Comparison of ENCODE assay signal across 14 mouse cellular contexts in genomic region chr6:52252775-52253376, GRCm38 (mm10). TPM values are rescaled to one million over a fixed set of nuclear protein-coding genes. Genes with fewer than 3 reads are reported as not detected.
DNase-seq lines count a peak whose midpoint lies in the region; ATAC-seq and TF ChIP-seq lines count a peak whose summit lies in the region.
"Had no signal": no experiment of that assay in that cellular context is flagged by ENCODE, and none has a peak within 500 bp of the region (broad histone marks: within the 10 kb centered on the region; RNA-seq: fewer than 3 reads in every experiment).

No protein-coding gene starts in this region.

- WGBS in liver, embryonic 13.5 days (ENCODE audit: insufficient replicate concordance), result 2% methylated on average over 35 of the region's 35 CpGs
- 2% methylated on average over 35 of the region's 35 CpGs for WGBS in liver, postnatal 0 days (ENCODE audit: insufficient replicate concordance)
- WGBS in neural tube, embryonic 14.5 days, result 1% methylated on average over 35 of the region's 35 CpGs

- H3K9ac ChIP-seq in liver, embryonic 13.5 days, result no peak overlapping the region
- H3K9ac ChIP-seq in liver, postnatal 0 days (replicated peaks), result no peak overlapping the region
- H3K9ac ChIP-seq in neural tube, embryonic 14.5 days (replicated peaks; ENCODE audit: low read depth, low read length), result no peak overlapping the region

- peak; percentile 56 for DNase-seq in gastrocnemius, adult 2 months
- no peak for DNase-seq in gastrocnemius, postnatal 36 days
- no peak for DNase-seq in liver, embryonic 13.5 days
- no peak for DNase-seq in liver, postnatal 0 days
- DNase-seq in layer of hippocampus, adult 9-10 months (ENCODE audit: low spot score), result no peak
- no peak for DNase-seq in layer of hippocampus, adult 18-20 months (ENCODE audit: low spot score in 2 of 2)

- no peaks in the 10 kb centered on the region for H3K36me3 ChIP-seq in liver, embryonic 13.5 days
- no peaks in the 10 kb centered on the region for H3K36me3 ChIP-seq in liver, postnatal 0 days (replicated peaks; ENCODE audit: insufficient read depth, low read length)
- H3K36me3 ChIP-seq in neural tube, embryonic 14.5 days (ENCODE audit: control insufficient read depth, insufficient read depth, low read length), result no peaks in the 10 kb centered on the region

- no peak for TF ChIP-seq POLR2A in embryonic fibroblast, embryonic 13.5 days (IDR thresholded peaks at IDR 0.05; ENCODE audit: low read depth, low read length)

- ATAC-seq in liver, embryonic 13.5 days (ENCODE audit: low read depth), result no peak
- ATAC-seq in liver, postnatal 0 days, result no peak
- 0 out of 2 replicates have a peak, but pooled peaks have one; percentile 29 for ATAC-seq in neural tube, embryonic 14.5 days (ENCODE audit: low read depth)
- ATAC-seq: forebrain, embryonic 16.5 days; Patski had no signal

- no peaks in the 10 kb centered on the region for H3K9me3 ChIP-seq in liver, embryonic 13.5 days (replicated peaks)
- no peaks in the 10 kb centered on the region for H3K9me3 ChIP-seq in liver, postnatal 0 days (ENCODE audit: low read length)
- H3K9me3 ChIP-seq in neural tube, embryonic 14.5 days (ENCODE audit: control insufficient read depth, low read length), result no peaks in the 10 kb centered on the region

- H3K4me1 ChIP-seq in liver, embryonic 13.5 days (replicated peaks), result no peaks in the 10 kb centered on the region
- H3K4me1 ChIP-seq in liver, postnatal 0 days (ENCODE audit: insufficient read depth), result no peaks in the 10 kb centered on the region
- no peaks in the 10 kb centered on the region for H3K4me1 ChIP-seq in embryonic fibroblast, embryonic 13.5 days (ENCODE audit: control insufficient read depth, insufficient read depth, low read length)
- no peaks in the 10 kb centered on the region for H3K4me1 ChIP-seq in neural tube, embryonic 14.5 days (ENCODE audit: control insufficient read depth, insufficient read depth, low read length)

- no peak for TF ChIP-seq EP300 in liver, postnatal 0 days (IDR thresholded peaks at IDR 0.05; ENCODE audit: low read depth)

- peak overlapping the region; percentile 85 for H3K27ac ChIP-seq in gastrocnemius, adult 2 months
- no peak overlapping the region for H3K27ac ChIP-seq in liver, embryonic 13.5 days
- no peak overlapping the region for H3K27ac ChIP-seq in liver, postnatal 0 days (ENCODE audit: low read depth)
- H3K27ac ChIP-seq in embryonic fibroblast, embryonic 13.5 days (ENCODE audit: insufficient read depth, low read length), result no peak overlapping the region
- H3K27ac ChIP-seq in neural tube, embryonic 14.5 days (ENCODE audit: low read depth, low read length), result peak overlapping the region; percentile 67; the same call in 1 of the 2 replicates

- peak overlapping the region; percentile 65 for H3K4me3 ChIP-seq in gastrocnemius, adult 2 months
- H3K4me3 ChIP-seq in liver, embryonic 13.5 days (replicated peaks), result 0 out of 2 replicates have a peak overlapping the region, but pooled peaks have one; percentile 10
- no peak overlapping the region for H3K4me3 ChIP-seq in liver, postnatal 0 days (ENCODE audit: low read depth, low read length)
- peak overlapping the region; percentile 10; the same call in 1 of the 2 replicates for H3K4me3 ChIP-seq in embryonic fibroblast, embryonic 13.5 days (ENCODE audit: insufficient read depth, low read length)
- peak overlapping the region; percentile 9; the same call in 1 of the 2 replicates for H3K4me3 ChIP-seq in neural tube, embryonic 14.5 days (ENCODE audit: low read depth, low read length)

- intact Hi-C loops in gastrocnemius, adult 2 months (cut with DNase I), result no loop called here
- intact Hi-C loops in gastrocnemius, postnatal 36 days (cut with DNase I), result no loop called here

- no peak for TF ChIP-seq CTCF in gastrocnemius, adult 2 months (IDR thresholded peaks at IDR 0.05)
- no peak for TF ChIP-seq CTCF in liver, postnatal 0 days (IDR thresholded peaks at IDR 0.05; ENCODE audit: low read depth)
- no peak for TF ChIP-seq CTCF in embryonic fibroblast, embryonic 13.5 days (IDR thresholded peaks at IDR 0.05; ENCODE audit: borderline replicate concordance, insufficient read depth, low read length)

- H3K4me2 ChIP-seq in liver, embryonic 13.5 days, result no peak overlapping the region
- no peak overlapping the region for H3K4me2 ChIP-seq in liver, postnatal 0 days (ENCODE audit: low read depth, low read length)
- H3K4me2 ChIP-seq in neural tube, embryonic 14.5 days (ENCODE audit: low read depth, low read length), result peak overlapping the region; percentile 23; the same call in 1 of the 2 replicates

- peaks cover 98% of the 10 kb centered on the region for H3K27me3 ChIP-seq in liver, embryonic 13.5 days
- H3K27me3 ChIP-seq in liver, postnatal 0 days (ENCODE audit: insufficient read depth, low read length), result peaks cover 97% of the 10 kb centered on the region
- peaks cover 41% of the 10 kb centered on the region for H3K27me3 ChIP-seq in neural tube, embryonic 14.5 days (ENCODE audit: control insufficient read depth, insufficient read depth, low read length)
- H3K27me3 ChIP-seq: Patski had no signal

RNA-seq across cellular contexts. Expression of gene Hoxa11, which starts 7.3 kb away (rescaled TPM):
- total RNA-seq in gastrocnemius, adult 2 months (2021), result 1 to 10 TPM; 1.0 to 4.3 TPM
- 1 to 10 TPM; 2.0 to 2.7 TPM for total RNA-seq in gastrocnemius, postnatal 36 days (2021)
- not detected in 2 replicates for polyA plus RNA-seq in liver, embryonic 13.5 days (2015; fragmentation: Nextera tagmentation; extraction: Ambion mirVana)
- polyA plus RNA-seq in liver, postnatal 0 days (2015; fragmentation: Nextera tagmentation; extraction: Ambion mirVana), result not detected in 2 replicates
- 5.1 and 9.2 TPM in 2 replicates for polyA plus RNA-seq in embryonic fibroblast, embryonic 13.5 days (2011; ENCODE audit: insufficient read length, low read depth, missing spikeins)
- 0.09 TPM in 1 of 2 replicates, not detected in the other for polyA plus RNA-seq in neural tube, embryonic 14.5 days (2014; fragmentation: Nextera tagmentation; extraction: Ambion mirVana)
- not detected for total RNA-seq in layer of hippocampus, adult 18-20 months (2021)
- total RNA-seq: common myeloid progenitor, adult 5-6 weeks; liver, adult 2 months; megakaryocyte progenitor cell, adult 5-6 weeks had no signal
- polyA plus RNA-seq: forebrain, embryonic 16.5 days; heart, embryonic 16.5 days; liver, adult 2 months had no signal

RNA-seq across cellular contexts. Expression of gene Hoxa13, which starts 7.8 kb away (rescaled TPM):
- 1 to 10 TPM; 1.5 to 3.8 TPM for total RNA-seq in gastrocnemius, adult 2 months (2021)
- total RNA-seq in gastrocnemius, postnatal 36 days (2021), result 1 to 10 TPM; 2.4 to 3.6 TPM
- not detected in 2 replicates for polyA plus RNA-seq in liver, embryonic 13.5 days (2015; fragmentation: Nextera tagmentation; extraction: Ambion mirVana)
- not detected in 2 replicates for polyA plus RNA-seq in liver, postnatal 0 days (2015; fragmentation: Nextera tagmentation; extraction: Ambion mirVana)
- 3.3 and 5.0 TPM in 2 replicates for polyA plus RNA-seq in embryonic fibroblast, embryonic 13.5 days (2011; ENCODE audit: insufficient read length, low read depth, missing spikeins)
- polyA plus RNA-seq in neural tube, embryonic 14.5 days (2014; fragmentation: Nextera tagmentation; extraction: Ambion mirVana), result not detected in 2 replicates
- total RNA-seq in layer of hippocampus, adult 18-20 months (2021), result not detected
- total RNA-seq: common myeloid progenitor, adult 5-6 weeks; liver, adult 2 months; megakaryocyte progenitor cell, adult 5-6 weeks had no signal
- polyA plus RNA-seq: forebrain, embryonic 16.5 days; heart, embryonic 16.5 days; liver, adult 2 months had no signal

RNA-seq across cellular contexts. Expression of gene Hoxa10, which starts 12.2 kb away (rescaled TPM):
- total RNA-seq in gastrocnemius, adult 2 months (2021), result 10 to 100 TPM; 17.4 to 17.7 TPM
- 10 to 100 TPM; 13.6 to 16.9 TPM for total RNA-seq in gastrocnemius, postnatal 36 days (2021)
- polyA plus RNA-seq in liver, embryonic 13.5 days (2015; fragmentation: Nextera tagmentation; extraction: Ambion mirVana), result 0.14 and 0.15 TPM in 2 replicates
- polyA plus RNA-seq in liver, postnatal 0 days (2015; fragmentation: Nextera tagmentation; extraction: Ambion mirVana), result not detected in 2 replicates
- polyA plus RNA-seq in embryonic fibroblast, embryonic 13.5 days (2011; ENCODE audit: insufficient read length, low read depth, missing spikeins), result 12.1 and 18.2 TPM in 2 replicates
- 50.5 and 79.4 TPM in 2 replicates for polyA plus RNA-seq in neural tube, embryonic 14.5 days (2014; fragmentation: Nextera tagmentation; extraction: Ambion mirVana)
- total RNA-seq in layer of hippocampus, adult 18-20 months (2021), result not detected
- total RNA-seq: liver, adult 2 months had no signal
- polyA plus RNA-seq: forebrain, embryonic 16.5 days; heart, embryonic 16.5 days; liver, adult 2 months had no signal

RNA-seq across cellular contexts. Expression of gene Hoxa9, which starts 22.0 kb away (rescaled TPM):
- total RNA-seq in gastrocnemius, adult 2 months (2021), result 1 to 10 TPM; 7.5 to 8.8 TPM
- 1 to 10 TPM; 3.9 to 6.8 TPM for total RNA-seq in gastrocnemius, postnatal 36 days (2021)
- 0.44 and 0.89 TPM in 2 replicates for polyA plus RNA-seq in liver, embryonic 13.5 days (2015; fragmentation: Nextera tagmentation; extraction: Ambion mirVana)
- 0.11 and 0.26 TPM in 2 replicates for polyA plus RNA-seq in liver, postnatal 0 days (2015; fragmentation: Nextera tagmentation; extraction: Ambion mirVana)
- polyA plus RNA-seq in embryonic fibroblast, embryonic 13.5 days (2011; ENCODE audit: insufficient read length, low read depth, missing spikeins), result 9.9 and 13.6 TPM in 2 replicates
- 122 and 151 TPM in 2 replicates for polyA plus RNA-seq in neural tube, embryonic 14.5 days (2014; fragmentation: Nextera tagmentation; extraction: Ambion mirVana)
- not detected for total RNA-seq in layer of hippocampus, adult 18-20 months (2021)
- total RNA-seq: liver, adult 2 months had no signal
- polyA plus RNA-seq: forebrain, embryonic 16.5 days had no signal

RNA-seq across cellular contexts. Expression of gene Hoxa7, which starts 31.2 kb away (rescaled TPM):
- 1 to 10 TPM; 4.7 to 5.0 TPM for total RNA-seq in gastrocnemius, adult 2 months (2021)
- total RNA-seq in gastrocnemius, postnatal 36 days (2021), result 1 to 10 TPM; 3.7 to 4.0 TPM
- 0.52 and 0.59 TPM in 2 replicates for polyA plus RNA-seq in liver, embryonic 13.5 days (2015; fragmentation: Nextera tagmentation; extraction: Ambion mirVana)
- 0.39 and 0.50 TPM in 2 replicates for polyA plus RNA-seq in liver, postnatal 0 days (2015; fragmentation: Nextera tagmentation; extraction: Ambion mirVana)
- polyA plus RNA-seq in embryonic fibroblast, embryonic 13.5 days (2011; ENCODE audit: insufficient read length, low read depth, missing spikeins), result 15.8 and 21.6 TPM in 2 replicates
- polyA plus RNA-seq in neural tube, embryonic 14.5 days (2014; fragmentation: Nextera tagmentation; extraction: Ambion mirVana), result 90.8 and 110 TPM in 2 replicates
- total RNA-seq in layer of hippocampus, adult 18-20 months (2021), result under 1 TPM in 1 of 2 experiments, not detected in 1; 0.36 TPM
- total RNA-seq: liver, adult 2 months had no signal
- polyA plus RNA-seq: forebrain, embryonic 16.5 days had no signal

Comparison
In these comparisons a context has a peak if more than half of its experiments do, and no peak if none do; other contexts are left out.
1. H3K27ac ChIP-seq: peak in gastrocnemius, adult 2 months (single experiment) and neural tube, embryonic 14.5 days (single experiment); none in liver, embryonic 13.5 days (single experiment), liver, postnatal 0 days (single experiment) and embryonic fibroblast, embryonic 13.5 days (single experiment).
2. RNA of gene Hoxa10, which starts 12.2 kb away (polyA plus RNA-seq): 50.5 to 79.4 TPM in neural tube, embryonic 14.5 days and 12.1 to 18.2 TPM in embryonic fibroblast, embryonic 13.5 days; 0.14 to 0.15 TPM in liver, embryonic 13.5 days and not detected in liver, postnatal 0 days; every median in the first group is over 10 times any median in the second.